Mouse (Mus musculus) adrenal gland, postnatal 25 days (tissue): Measurements from ENCODE around the gene Gemin7. TPM values are rescaled to one million over a fixed set of nuclear protein-coding genes. Genes with fewer than 3 reads are reported as not detected.

Experiments
- DNase-seq: peaks from one replicate; pipeline ENCODE4 v3.0.0; 2021; ENCODE audit warnings: mixed read lengths
- total RNA-seq: library from RNA; stranded (reverse); gene quantifications from 2 replicates; pipeline ENCODE4 v1.2.3, GENCODE M21; 2021

The Gemin7 gene
- total RNA-seq, 1 experiment from 2014 or later, result 93.0 TPM

DNA sequence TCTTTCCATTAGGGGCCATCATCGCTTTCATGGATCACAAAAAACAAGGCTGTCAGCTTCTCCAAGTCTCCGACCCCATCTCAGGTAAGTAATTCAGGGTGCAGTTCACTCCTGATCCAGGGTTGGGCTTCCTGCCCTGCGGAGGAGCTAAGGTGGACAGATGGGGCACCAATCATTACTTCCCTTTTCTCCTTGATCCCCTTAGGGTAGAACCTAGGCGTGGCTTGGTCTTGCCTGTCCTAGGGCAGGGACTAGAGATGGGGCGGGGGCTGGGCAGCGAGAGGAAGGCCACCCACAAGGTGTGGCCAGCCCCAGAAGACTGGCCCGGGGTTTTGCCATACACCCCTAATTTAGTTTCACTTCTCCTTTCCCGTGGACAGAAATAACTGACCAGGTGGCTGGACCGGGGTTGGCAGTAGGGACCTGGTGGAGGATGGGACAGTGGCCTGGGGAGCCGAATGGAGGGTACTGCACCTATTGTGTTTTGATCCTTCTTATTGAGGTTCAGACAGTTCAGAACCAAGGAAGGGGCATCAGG, 551 bp upstream of the Gemin7 start:
- DNase-seq, result no peak

DNA sequence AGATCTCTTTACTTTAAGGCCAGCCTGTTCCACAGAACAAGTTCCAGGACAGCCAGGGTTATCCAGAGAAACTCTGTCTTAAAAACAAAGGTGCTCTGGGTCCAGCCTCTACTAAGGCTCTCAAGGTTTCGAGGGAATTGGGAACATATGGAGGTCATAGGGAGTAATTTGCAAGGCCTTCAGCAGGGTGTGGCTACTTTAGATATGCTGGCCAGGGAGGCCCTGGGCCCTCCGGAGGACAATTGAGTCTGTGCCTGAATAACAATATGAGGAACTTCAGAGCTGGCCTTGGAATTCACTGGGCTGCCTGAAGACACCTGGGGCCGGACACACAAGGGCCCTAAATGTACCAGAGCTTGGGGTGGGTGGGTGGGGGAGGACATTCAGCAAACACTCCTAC, 1.8 kb downstream of the Gemin7 start:
- DNase-seq, result no peak

DNA sequence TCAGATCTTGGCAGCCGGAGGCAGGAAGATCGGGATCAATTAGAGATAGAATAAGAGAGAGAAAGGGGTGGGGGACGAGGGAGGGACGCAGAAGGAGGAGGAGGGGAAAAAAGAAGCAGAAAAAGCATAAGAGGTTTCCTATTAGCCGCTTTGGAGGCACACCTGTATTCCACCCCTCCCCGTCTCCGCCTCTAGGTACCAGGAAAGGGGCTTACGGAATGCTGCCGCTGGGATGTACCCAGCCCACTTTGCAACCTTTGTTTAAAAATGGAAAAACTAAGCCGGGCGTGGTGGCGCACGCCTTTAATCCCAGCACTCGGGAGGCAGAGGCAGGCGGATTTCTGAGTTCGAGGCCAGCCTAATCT, 3.6 kb downstream of the Gemin7 start:
- DNase-seq, result no peak

DNA sequence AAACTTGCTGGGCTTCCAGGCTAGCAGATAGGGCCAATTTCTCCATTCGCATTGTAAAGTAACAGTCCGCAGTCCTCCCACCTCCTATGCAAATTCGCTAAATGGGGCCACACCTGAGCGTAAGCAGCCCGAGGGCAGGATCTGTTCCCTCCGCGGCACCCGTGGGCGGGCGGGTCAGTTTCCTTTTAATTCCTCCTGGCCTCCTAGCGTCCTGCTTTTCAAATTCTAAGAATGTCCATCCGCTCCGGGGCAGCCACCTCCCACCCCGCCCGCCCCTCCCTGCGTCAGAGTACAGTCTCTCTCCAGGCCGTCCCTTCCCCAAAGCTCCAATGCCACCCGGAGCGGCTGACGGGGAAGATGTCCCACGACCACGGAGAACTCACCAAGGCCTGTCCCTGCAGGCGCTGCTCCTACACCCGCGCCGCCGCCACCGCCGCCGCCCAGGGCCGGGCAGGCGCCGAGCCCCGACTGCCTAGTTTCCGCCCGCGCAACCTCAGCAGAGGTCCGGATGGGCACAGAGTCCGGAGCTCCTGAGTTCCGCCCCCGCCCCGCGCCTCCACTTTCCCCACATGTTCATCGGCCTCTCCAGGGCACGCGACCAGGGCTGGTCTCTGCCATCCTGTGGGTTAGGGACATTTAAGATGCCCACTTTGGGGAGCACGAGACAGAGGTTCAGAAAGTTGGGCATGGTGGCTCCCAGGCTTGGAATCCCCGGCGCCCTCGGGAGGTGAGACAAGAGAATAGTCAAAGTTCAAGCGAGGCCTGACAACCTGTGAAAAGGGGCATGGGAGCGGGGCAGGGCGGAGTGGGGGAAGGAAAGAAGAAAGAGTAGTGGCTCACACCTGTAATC, 4.2 kb downstream of the Gemin7 start:
- DNase-seq, result peak; percentile 83

DNA sequence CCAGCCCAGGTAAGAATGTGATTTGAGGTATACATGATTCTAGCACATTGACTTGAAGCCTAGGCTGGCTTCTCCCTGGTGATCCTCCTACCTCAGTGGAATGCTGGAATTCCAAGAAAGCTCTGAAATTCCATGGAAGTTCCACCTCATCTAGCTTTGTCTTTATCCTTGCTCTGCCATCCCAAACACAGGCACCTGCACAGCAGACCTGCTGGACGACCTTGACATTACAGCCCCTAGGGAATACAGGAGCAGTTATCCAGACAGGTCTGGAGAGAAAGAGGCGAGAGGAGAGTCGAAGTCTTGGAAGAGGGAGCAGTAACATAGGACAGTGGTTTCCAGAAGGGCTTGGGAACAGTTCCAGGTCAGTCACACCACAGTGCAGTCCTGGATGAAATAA, 7.7 kb downstream of the Gemin7 start:
- no peak for DNase-seq

DNA sequence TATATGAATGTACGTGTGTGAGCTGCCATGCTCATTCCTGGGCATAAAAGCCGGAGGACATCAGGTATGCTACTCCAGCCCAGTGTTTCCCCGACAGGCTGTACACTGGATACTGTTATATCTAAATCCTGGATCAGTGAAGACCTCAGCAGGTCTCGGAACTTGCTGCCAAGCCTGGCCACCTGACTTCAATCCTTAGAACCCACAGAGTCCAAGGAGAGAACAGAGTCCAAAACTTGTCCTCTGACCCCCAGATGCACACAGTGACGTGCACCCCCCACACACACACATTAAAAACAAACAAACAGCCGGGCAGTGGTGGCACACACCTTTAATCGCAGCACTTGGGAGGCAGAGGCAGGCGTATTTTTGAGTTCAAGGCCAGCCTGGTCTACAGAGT, 10.0 kb downstream of the Gemin7 start:
- no peak for DNase-seq

DNA sequence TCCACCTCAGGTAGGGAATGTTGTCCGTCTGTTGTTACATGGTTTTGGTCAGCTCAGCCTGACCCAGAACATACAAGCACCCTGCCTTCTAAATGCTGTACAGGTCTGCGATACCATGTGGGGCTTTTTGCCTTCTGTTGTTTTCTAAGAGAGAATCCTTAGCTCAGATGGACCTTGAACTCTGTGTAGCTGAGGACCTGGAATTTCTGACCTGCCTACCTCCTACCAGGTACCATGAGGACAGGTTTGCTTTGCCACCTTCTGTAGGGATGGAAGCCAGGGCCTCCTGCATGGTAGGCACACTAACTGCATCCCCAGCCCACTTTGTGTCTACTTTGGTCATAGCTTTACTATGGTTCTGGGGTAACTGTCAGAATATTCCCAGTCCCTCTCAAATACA, 11.6 kb downstream of the Gemin7 start:
- no peak for DNase-seq

DNA sequence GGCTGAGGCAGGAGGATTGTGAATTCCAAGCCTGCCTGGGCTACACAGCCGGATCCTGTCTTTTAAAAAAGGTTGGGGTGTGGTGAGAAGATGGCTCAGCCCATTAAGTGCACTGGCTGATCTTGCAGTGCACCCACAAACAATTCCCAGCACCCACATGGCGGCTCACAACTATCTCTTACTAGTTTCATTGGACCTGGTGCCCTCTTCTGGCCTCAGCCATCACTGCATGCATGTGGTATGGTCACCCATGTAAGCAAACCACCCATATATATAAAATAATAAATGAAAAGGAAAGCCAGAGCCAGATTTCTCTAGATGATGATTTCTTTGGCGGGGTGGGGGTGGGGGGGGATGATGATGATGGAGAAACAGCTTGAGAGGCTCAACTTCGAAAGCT, 12.9 kb downstream of the Gemin7 start:
- no peak for DNase-seq

DNA sequence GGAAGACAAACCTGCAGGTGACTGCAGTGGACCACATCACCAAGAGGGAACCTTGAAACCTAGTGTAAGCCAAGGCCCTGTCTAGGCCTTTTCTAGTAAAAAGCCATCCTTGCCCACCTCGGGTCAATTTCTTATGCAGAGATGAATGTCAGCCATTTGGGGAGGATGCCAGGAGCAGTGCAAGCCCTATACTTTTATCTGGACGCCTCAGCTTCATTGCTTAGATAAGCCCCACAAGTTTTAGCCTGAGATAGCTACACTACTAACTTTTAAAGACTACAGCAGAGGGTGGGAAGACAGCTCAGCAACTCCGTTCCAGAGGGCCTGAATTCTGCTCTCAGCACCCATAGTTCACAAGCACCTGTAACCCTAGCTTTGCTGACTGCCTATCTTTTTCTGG, 13.5 kb downstream of the Gemin7 start:
- DNase-seq, result no peak

DNA sequence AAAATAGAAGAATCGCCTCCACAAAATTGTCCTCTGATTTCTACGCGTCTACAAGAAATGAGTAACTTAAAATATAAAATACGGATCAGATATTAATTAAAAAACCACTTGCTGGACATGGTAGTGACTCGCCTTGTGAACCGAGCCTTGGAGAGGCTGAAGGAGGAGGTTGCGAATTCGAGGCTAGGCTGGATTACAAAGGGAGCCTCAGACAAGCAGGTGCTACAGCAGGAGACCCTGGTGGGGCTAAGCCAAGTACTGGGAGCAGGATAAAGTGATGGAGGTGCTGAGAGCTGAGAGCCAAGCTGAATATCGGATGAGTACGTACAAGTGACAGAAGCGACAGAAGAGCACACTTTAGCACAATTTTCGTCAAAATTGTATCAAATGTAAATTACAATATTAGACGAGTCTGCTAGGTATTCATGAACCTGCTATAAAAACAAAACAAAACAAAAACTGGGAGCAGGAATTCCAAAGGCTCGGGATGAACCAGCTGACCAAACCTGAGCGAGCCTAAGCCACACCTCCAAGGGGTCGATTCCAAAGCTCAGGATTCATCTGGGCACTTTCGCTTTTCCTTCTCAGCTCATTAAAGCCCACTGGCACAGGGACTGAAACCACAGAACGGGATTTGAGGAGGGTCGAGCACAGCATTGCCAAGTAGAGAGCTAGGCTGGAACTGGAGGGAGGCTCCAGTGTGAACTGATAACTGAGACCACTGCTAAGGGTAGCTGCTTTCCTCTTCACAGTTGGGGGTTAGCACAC, 14.6 kb downstream of the Gemin7 start, which contains the start of gene Ppp1r37:
Gene Ppp1r37, minus strand, starts transcription at position 434 of the 768 bp plus-strand sequence.
- no peak for DNase-seq

DNA sequence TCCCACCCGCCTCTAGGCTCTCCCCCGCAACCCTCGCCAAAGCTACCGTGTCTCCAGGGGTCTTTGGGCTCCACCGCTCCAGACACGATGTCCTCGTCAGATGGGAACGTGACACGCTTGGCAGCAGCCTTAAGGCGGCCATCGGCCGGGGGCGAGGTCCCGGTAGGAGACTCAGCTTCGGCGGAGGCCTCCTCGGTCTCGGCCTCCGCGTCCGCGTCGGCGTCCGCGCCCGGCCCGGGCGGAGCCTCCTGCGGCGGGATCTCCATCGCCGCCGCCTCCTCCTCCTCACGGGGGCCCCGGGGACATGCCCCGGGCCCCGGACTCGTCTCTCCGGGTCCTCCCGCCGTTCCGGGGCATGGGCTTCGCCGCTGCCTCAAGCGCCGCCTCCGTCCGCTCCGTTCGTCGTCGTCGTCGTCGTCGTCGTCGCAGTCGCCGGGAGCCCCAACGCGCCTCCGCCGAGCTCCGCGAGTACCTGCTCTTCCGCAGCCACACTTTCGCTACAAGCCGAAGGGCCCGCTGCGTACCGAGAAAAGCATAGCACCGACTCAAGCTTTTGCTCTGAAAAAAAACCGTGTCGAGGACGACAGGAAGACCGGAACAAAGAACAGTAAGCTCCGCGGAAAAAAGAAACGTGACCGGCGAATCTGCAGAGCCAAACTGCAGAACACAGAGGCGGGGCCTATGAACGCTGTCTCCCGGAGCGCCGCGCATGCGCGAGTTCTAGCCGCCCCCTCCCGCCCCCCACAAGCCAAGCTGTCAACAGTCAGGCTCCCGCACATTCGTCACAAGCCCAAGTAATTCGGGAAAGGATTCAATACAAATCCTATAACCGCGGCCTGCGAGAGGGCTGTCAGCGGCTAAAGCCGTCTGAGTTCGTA, 15.4 kb downstream of the Gemin7 start:
- peak; percentile 95 for DNase-seq

DNA sequence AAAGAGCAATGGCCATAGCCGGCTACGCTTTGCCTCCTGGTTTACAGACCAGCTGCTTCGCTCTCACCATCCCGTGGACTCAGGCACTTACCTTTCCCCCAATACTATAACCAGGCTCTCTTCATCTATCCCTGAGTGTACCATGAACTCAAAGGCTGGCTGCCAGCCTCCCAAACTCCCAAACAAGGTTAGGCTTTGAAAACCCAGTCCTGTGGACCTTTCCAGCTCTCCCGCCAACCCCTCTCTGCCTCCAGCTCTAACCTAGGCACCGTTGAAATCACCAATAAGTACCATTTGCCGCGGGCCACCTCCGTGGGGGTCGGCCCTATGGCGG, 16.0 kb downstream of the Gemin7 start:
- no peak for DNase-seq

DNA sequence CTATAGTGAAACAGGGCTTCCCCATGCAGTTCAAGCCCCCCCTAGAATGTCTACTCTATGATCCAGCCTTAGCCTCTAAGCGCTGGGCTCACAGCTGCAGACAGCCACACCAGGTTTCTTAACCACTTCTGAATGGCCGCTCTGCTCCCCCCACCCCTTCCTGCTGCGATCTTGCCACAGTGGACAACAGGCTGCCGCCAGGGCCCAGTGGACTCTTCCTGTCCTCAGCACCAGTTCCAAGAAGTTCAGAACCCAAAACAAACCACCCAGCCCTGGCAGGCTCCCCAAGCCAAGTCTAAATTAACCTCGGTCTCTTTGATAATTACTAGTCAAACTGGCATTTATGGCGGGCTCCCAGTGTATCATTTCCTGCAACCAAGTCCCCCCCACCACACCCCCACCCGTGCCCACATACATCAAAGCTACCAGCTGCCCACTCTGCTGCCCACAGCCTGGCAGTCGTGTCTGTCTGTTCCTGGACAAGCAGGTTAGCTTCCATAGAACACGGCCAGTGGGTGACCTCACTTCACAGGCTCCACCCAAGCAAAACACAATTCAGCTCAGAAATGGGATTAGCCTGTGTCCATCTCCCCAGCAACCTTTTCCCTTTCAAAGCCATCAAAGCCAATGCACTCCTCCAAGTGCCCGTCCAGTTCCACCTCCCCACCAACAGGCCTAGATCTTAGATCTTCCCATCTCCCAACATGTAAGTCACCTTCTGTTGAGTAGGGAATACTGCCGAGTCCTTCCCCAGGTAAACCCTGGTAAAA, 16.7 kb downstream of the Gemin7 start:
- DNase-seq, result no peak

DNA sequence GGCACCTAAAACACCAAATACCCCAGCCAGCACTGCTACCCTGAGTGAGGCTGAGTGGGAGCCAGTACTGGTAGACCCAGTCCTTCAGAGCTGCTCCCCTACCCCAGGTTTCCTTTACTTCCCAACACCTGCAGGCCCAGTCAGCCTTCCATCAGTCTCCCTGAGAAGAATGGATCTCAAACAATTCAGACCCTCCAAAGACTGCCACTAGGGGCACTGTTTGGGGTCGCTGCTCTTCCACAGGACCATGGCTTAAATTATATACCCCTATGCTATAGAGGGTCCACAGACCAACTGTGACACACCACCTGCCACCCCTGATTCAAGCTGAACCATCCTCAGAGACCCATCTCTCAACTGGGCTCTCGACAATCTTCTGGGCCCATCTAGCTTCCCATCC, 18.4 kb downstream of the Gemin7 start:
- no peak for DNase-seq

DNA sequence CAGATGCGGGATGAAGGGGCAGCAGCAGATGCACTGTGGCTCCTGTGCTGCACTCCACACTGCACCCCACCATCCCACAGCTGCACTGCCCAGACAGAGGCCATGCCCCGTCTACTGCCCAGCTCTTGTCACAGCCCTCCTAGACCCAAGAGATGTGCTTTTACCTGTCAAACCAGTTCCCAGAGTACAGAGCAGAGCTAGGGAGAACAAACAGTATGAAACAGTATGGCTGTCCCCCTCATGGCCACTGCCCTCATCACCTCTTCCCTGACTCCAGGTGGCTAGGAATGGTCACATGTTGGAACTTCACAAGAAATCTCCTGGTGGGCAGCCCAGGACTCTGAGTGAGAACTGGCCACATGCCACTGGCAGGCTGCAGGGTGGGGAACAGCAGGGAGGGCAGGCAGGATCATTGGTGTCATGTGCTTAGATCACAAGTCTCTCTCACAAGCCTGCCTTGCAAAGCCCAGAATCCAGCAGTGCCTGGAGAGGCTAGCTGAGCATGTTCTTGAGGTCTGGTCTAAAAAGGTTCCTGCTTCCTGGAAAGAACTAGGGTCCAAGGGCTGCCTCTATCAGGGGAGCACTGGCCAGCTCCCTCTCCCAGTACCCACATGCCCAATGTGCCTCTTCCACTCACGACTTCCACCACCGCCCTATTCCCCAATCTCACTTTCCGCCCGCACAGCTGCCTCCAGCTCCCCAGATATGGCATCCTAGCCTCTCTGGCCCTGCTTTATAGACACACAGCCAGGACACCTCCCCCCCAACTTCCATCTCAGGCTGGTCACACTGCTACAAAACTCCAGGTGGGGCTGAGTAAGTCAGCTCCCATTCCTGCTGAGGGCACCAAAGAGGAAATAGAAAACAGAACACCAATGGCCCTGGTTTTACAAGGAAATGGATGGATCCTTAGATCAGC, 19.2 kb downstream of the Gemin7 start:
- DNase-seq, result no peak

DNA sequence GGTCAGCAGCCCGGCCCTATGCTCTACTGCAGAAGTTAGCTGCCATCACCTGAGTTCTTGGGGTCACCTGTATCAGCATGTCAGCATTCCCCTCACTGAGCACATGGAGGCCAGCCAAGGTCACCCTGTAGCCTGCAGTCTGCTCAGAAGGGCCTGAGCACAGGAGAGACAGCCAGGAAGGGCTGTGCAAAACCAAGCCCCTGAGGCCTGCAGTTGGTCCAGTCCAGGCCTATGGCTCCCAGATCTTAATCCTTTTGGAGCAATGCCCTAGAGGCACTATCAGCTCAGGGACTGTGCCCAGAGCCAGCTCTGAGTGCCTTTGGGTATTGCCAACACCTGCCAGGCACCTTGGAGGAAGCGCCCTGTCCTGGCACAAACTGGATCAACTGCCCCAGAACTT, 20.3 kb downstream of the Gemin7 start:
- DNase-seq, result no peak

DNA sequence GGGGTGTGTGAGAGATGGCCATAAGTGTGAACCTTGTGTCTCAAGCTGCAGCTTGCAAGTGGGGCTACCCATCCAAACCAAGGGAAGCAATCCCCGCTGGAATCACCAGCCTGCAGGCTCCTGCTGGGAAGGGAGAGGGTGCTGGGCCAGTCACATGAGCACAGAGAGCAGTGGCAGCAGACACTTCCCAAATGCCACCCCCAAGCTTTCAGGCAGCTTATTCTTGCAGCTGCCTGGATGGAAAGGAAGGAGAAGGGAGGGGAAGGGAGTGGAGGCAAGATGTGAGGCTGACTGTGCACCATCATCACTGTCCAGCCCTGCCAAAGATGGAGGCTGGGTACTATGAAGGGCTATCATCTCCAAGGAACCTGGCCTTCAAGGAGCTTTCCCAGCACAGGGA, 23.2 kb downstream of the Gemin7 start:
- DNase-seq, result no peak

DNA sequence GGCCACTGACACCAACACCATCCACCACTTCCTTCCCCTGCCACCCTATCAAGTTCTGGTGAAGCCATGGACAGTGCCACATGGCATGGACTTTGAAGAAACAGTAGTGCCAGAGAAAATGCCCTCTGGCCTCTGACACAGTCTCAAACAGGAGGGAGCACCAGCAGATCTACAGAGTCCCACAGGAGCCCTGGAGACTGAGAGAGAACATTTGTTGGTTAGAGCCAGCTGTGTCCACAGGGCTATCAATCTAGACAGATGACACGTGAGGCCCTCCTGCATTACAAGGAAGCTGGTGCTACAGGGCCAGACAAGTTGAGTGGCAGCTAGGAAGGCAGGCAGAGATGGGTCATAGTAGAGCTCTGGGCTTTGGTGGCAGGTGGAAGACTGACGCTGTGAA, 25.0 kb downstream of the Gemin7 start:
- no peak for DNase-seq

DNA sequence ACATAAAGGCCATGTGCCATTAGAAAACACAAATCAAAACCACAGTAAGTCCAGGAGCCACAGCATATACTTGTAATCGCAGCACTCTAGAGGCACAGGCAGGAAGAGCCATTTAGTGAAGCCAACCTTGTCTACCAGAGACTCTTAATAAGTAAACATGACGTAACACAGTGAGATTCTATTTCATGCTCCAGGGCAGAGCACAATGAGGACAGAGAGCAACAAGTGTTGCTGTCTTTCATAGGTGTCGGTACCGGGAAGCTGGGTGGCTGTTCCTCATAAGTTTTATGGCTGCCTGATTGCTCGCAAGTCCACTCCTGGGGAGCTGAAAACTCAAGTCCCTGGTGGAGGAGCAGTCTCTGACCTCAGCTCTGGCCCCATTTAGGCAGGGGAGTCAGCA, 25.8 kb downstream of the Gemin7 start:
- DNase-seq, result no peak

DNA sequence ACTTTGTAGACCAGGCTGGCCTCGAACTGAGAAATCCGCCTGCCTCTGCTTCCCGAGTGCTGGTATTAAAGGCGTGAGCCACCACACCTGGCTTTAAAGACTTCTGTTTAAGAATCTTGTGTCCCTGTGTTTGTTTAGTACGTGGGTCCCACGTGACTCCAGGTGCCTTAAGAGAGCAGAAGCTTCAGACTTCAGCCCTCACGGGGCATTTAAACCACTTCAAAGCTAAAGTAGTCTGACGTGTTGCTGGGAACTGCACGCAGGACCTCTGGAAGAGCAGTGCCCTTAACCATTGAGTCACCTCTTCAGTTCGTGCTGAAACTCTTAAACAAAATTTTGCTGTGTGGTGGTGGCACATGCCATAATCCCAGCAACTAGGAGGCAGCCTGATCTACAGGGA, 28.0 kb downstream of the Gemin7 start:
- DNase-seq, result no peak
